Mouse (Mus musculus) left cerebral cortex, adult 2 months (tissue): ENCODE measurements at regions not wholly inside any gene's neighbourhood (a gene's known extent, or its start where the extent isn't known, plus 50 kb on each side); places are given as distances from the start of the nearest gene placed in this dataset.

ENCODE experiments used
- DNase-seq, 2 experiments: peaks; one replicate each; pipeline ENCODE4 v3.0.0; 2021 to 2022; ENCODE audit warnings: low spot score in 2 of 2, mixed read lengths in 1 of 2; ENCODE audit errors: extremely low spot score in 1 of 2
- H3K27ac ChIP-seq: fragments of 200-600 bp; 2 replicates; pipeline ENCODE4 v1.8.1; 2022
- H3K4me3 ChIP-seq: fragments of 200-600 bp; 2 replicates; pipeline ENCODE4 v1.8.1; 2022
- CTCF ChIP-seq: fragments of 200-600 bp; IDR thresholded peaks from 2 replicates; pipeline ENCODE4 v1.8.1; 2022; ENCODE audit warnings: antibody characterized with exemption, mild to moderate bottlenecking, moderate library complexity
- intact Hi-C: fragments of 180-260 bp; cut with DNase I; formaldehyde crosslinking; loops from one replicate; pipeline ENCODE4 v1.15.1; 2025

GRCm38 (mm10) chr9:113486494-113487081, 221.5 kb downstream of the Pdcd6ip start:
- no peak for DNase-seq
- intact Hi-C loops: loop anchor here (5.0 kb wide), 3 partner anchors 141 to 239 kb away; no protein-coding TSS in a partner anchor
- TF ChIP-seq CTCF: no peak

GRCm38 (mm10) chr9:113479897-113480296, 228.2 kb downstream of the Pdcd6ip start:
- DNase-seq: no peak
- intact Hi-C loops: no loop called here
- no peak overlapping the region for H3K4me3 ChIP-seq
- no peak for TF ChIP-seq CTCF
- no peak overlapping the region for H3K27ac ChIP-seq

More at GRCm38 (mm10) chr9:113486494-113487081, 221.5 kb downstream of the Pdcd6ip start:
- Histone ChIP-seq H3K27ac (peak overlapping the region; percentile 81), H3K4me3 (no peak overlapping the region)

- no peak overlapping the region for H3K27ac ChIP-seq
- H3K4me3 ChIP-seq: no peak overlapping the region
- DNase-seq: no peak
- TF ChIP-seq CTCF: no peak
- intact Hi-C loops: no loop called here
Measured at GRCm38 (mm10) chr9:113478761-113479265, 229.2 kb downstream of the Pdcd6ip start.

- intact Hi-C loops: loop anchor here (1.0 to 5.0 kb wide), 2 partner anchors 17 to 36 kb away; no protein-coding TSS in a partner anchor
- Histone ChIP-seq H3K27ac (peak overlapping the region; percentile 92), H3K4me3 (no peak overlapping the region)
- DNase-seq: peak; percentile 69 to 75
- no peak for TF ChIP-seq CTCF
Measured at GRCm38 (mm10) chr9:113471781-113472180, 236.3 kb downstream of the Pdcd6ip start.

GRCm38 (mm10) chr9:113462888-113463287, 245.2 kb downstream of the Pdcd6ip start:
- intact Hi-C loops: no loop called here
- DNase-seq: no peak
- Histone ChIP-seq H3K4me3 (no peak overlapping the region), H3K27ac (no peak overlapping the region)
- no peak for TF ChIP-seq CTCF

GRCm38 (mm10) chr9:113462267-113462887, 245.7 kb downstream of the Pdcd6ip start:
- H3K4me3 ChIP-seq: no peak overlapping the region
- no peak for DNase-seq
- no peak for TF ChIP-seq CTCF
- intact Hi-C loops: no loop called here
- no peak overlapping the region for H3K27ac ChIP-seq

- no peak for DNase-seq
- H3K4me3 ChIP-seq: no peak overlapping the region
- TF ChIP-seq CTCF: no peak
- intact Hi-C loops: no loop called here
- H3K27ac ChIP-seq: no peak overlapping the region
Measured at GRCm38 (mm10) chr9:113459885-113460284, 248.2 kb downstream of the Pdcd6ip start.

GRCm38 (mm10) chr9:113459221-113459620, 248.8 kb downstream of the Pdcd6ip start:
- H3K4me3 ChIP-seq: no peak overlapping the region
- no peak for TF ChIP-seq CTCF
- DNase-seq: no peak
- intact Hi-C loops: no loop called here
- no peak overlapping the region for H3K27ac ChIP-seq

- H3K4me3 ChIP-seq: no peak overlapping the region
- DNase-seq: no peak
- intact Hi-C loops: no loop called here
- no peak for TF ChIP-seq CTCF
- no peak overlapping the region for H3K27ac ChIP-seq
Measured at GRCm38 (mm10) chr9:113458741-113459154, 249.3 kb downstream of the Pdcd6ip start.

GRCm38 (mm10) chr9:113457169-113457850, 250.7 kb downstream of the Pdcd6ip start:
- Histone ChIP-seq H3K4me3 (no peak overlapping the region), H3K27ac (no peak overlapping the region)
- DNase-seq: no peak
- TF ChIP-seq CTCF: no peak
- intact Hi-C loops: no loop called here

GRCm38 (mm10) chr9:113455577-113455976, 252.5 kb downstream of the Pdcd6ip start:
- no peak overlapping the region for H3K4me3 ChIP-seq

GRCm38 (mm10) chr9:113453231-113453630, 254.8 kb downstream of the Pdcd6ip start:
- H3K27ac ChIP-seq: no peak overlapping the region
- H3K4me3 ChIP-seq: no peak overlapping the region
- DNase-seq: no peak
- no peak for TF ChIP-seq CTCF
- intact Hi-C loops: no loop called here

More at GRCm38 (mm10) chr9:113455577-113455976, 252.5 kb downstream of the Pdcd6ip start:
- H3K27ac ChIP-seq: no peak overlapping the region
- intact Hi-C loops: no loop called here
- no peak for DNase-seq
- no peak; the same call in none of the 2 replicates for TF ChIP-seq CTCF
